Mouse (Mus musculus): ENCODE results near the gene Sh3kbp1.

- no peak for TF ChIP-seq POLR2A (IDR thresholded peaks at IDR 0.05; ENCODE audit: borderline replicate concordance, insufficient read depth, low read length)
- TF ChIP-seq CTCF (IDR thresholded peaks at IDR 0.05; ENCODE audit: borderline replicate concordance, insufficient read depth, low read depth, low read length) = no peak
Measured at GRCm38 (mm10) chrX:159835239-159835638, 208.2 kb downstream of the Sh3kbp1 start.

Data from cerebellum, adult 2 months (tissue).